Mouse (Mus musculus): ENCODE measurements around the gene Tle4. TPM values are rescaled to one million over a fixed set of nuclear protein-coding genes. Genes with fewer than 3 reads are reported as not detected.

Gene Tle4
- total RNA-seq, 2 experiments from 2014 or later: 9.8 to 11.8 TPM

- no peak for DNase-seq
- intact Hi-C loops (cut with DNase I): no loop called here
These were observed 173.6 kb downstream of the Tle4 start for GRCm38 (mm10) chr19:14424016-14424964.

GRCm38 (mm10) chr19:14421691-14422090, 176.2 kb downstream of the Tle4 start:
- intact Hi-C loops (cut with DNase I): no loop called here
- DNase-seq: no peak

GRCm38 (mm10) chr19:14419886-14420285, 178.0 kb downstream of the Tle4 start:
- no peak for DNase-seq
- intact Hi-C loops (cut with DNase I): no loop called here

GRCm38 (mm10) chr19:14416845-14417244, 181.0 kb downstream of the Tle4 start:
- DNase-seq: no peak
- intact Hi-C loops (cut with DNase I): no loop called here

- no peak for DNase-seq
- intact Hi-C loops (cut with DNase I): no loop called here
These were observed 181.9 kb downstream of the Tle4 start for GRCm38 (mm10) chr19:14415996-14416395.

- intact Hi-C loops (cut with DNase I): no loop called here
- no peak for DNase-seq
These were observed 182.9 kb downstream of the Tle4 start for GRCm38 (mm10) chr19:14414957-14415356.

GRCm38 (mm10) chr19:14406603-14407002, 191.2 kb downstream of the Tle4 start:
- intact Hi-C loops (cut with DNase I): no loop called here
- DNase-seq: no peak
